Comparison of ENCODE assay signal across 31 mouse cellular contexts in genomic region chr14:78109419-78109818, GRCm38 (mm10). TPM values are rescaled to one million over a fixed set of nuclear protein-coding genes. Genes with fewer than 3 reads are reported as not detected.
A peak's percentile ranks its signal among the peaks of the same experiment; 100 is the strongest.
DNase-seq lines count a peak whose midpoint lies in the region; ATAC-seq and TF ChIP-seq lines count a peak whose summit lies in the region.
"Had no signal": no experiment of that assay in that cellular context is flagged by ENCODE, and none has a peak within 500 bp of the region (broad histone marks: within the 10 kb centered on the region; RNA-seq: fewer than 3 reads in every experiment).

No protein-coding gene starts in this region.

- H3K9ac ChIP-seq in forebrain, embryonic 12.5 days = no peak overlapping the region
- H3K9ac ChIP-seq in forebrain, postnatal 0 days = no peak overlapping the region
- no peak overlapping the region for H3K9ac ChIP-seq in forebrain, embryonic 16.5 days (replicated peaks; ENCODE audit: low read depth, low read length)
- no peak overlapping the region for H3K9ac ChIP-seq in forebrain, embryonic 15.5 days (replicated peaks)
- H3K9ac ChIP-seq: embryonic facial prominence, embryonic 12.5 days; embryonic facial prominence, embryonic 15.5 days; heart, embryonic 15.5 days; hindbrain, embryonic 14.5 days had no signal

- DNase-seq in forebrain, postnatal 0 days = no peak
- DNase-seq in brain, embryonic 14.5 days (ENCODE audit: low read depth) = peak; percentile 77
- DNase-seq in retina, postnatal 1 day = peak; percentile 13
- no peak for DNase-seq in kidney, postnatal 14 days
- DNase-seq: adrenal gland, adult 8-10 months; adrenal gland, postnatal 25 days; cerebellum, adult 18-20 months; cerebellum, adult 9-10 months; cerebellum, postnatal 25 days; gastrocnemius, postnatal 10 days; gastrocnemius, postnatal 36 days; heart, postnatal 10 days; heart, postnatal 4 days had no signal

- ATAC-seq in forebrain, embryonic 12.5 days (ENCODE audit: low FRiP score) = peak; percentile 55; the same call in 1 of the 2 replicates
- no peak for ATAC-seq in forebrain, postnatal 0 days
- ATAC-seq in forebrain, embryonic 16.5 days = peak; percentile 55; the same call in 1 of the 2 replicates
- ATAC-seq in forebrain, embryonic 15.5 days (replicated peaks) = no peak; the same call in 1 of the 2 replicates
- ATAC-seq: activated CD4-positive, CD25-positive, alpha-beta regulatory T cell, adult 4 months; hindbrain, postnatal 0 days; inflammation-experienced regulatory T-cells, adult 6 months; intestine, embryonic 16.5 days had no signal

- 31% methylated on average over 4 of the region's 4 CpGs for WGBS in forebrain, embryonic 12.5 days
- WGBS in forebrain, postnatal 0 days = 20% methylated on average over 4 of the region's 4 CpGs
- WGBS in forebrain, embryonic 16.5 days = 9% methylated on average over 4 of the region's 4 CpGs
- WGBS in forebrain, embryonic 15.5 days = 13% methylated on average over 4 of the region's 4 CpGs

- H3K4me3 ChIP-seq in forebrain, embryonic 12.5 days (replicated peaks) = no peak overlapping the region
- H3K4me3 ChIP-seq in forebrain, postnatal 0 days (ENCODE audit: low read depth, low read length) = no peak overlapping the region
- no peak overlapping the region for H3K4me3 ChIP-seq in forebrain, embryonic 16.5 days (replicated peaks; ENCODE audit: low read length)
- no peak overlapping the region for H3K4me3 ChIP-seq in forebrain, embryonic 15.5 days
- H3K4me3 ChIP-seq: embryonic facial prominence, embryonic 12.5 days; embryonic facial prominence, embryonic 15.5 days; heart, embryonic 15.5 days had no signal

- H3K4me2 ChIP-seq in forebrain, embryonic 12.5 days = no peak overlapping the region
- H3K4me2 ChIP-seq in forebrain, postnatal 0 days (ENCODE audit: low read depth) = no peak overlapping the region
- H3K4me2 ChIP-seq in forebrain, embryonic 16.5 days (ENCODE audit: low read length) = no peak overlapping the region
- H3K4me2 ChIP-seq in forebrain, embryonic 15.5 days (replicated peaks) = no peak overlapping the region
- H3K4me2 ChIP-seq: embryonic facial prominence, embryonic 12.5 days; embryonic facial prominence, embryonic 15.5 days; heart, embryonic 11.5 days; heart, embryonic 15.5 days; hindbrain, embryonic 14.5 days had no signal

- TF ChIP-seq CTCF in forebrain, postnatal 0 days (IDR thresholded peaks at IDR 0.05; ENCODE audit: low read depth) = no peak
- TF ChIP-seq CTCF in brain, embryonic 14.5 days (IDR thresholded peaks at IDR 0.05; ENCODE audit: borderline replicate concordance, extremely low read depth, insufficient read depth, insufficient read length) = no peak

- H3K36me3 ChIP-seq in forebrain, embryonic 12.5 days (replicated peaks) = no peaks in the 10 kb centered on the region
- no peaks in the 10 kb centered on the region for H3K36me3 ChIP-seq in forebrain, postnatal 0 days (ENCODE audit: insufficient read depth)
- H3K36me3 ChIP-seq in forebrain, embryonic 16.5 days (ENCODE audit: control insufficient read depth, insufficient read depth) = no peaks in the 10 kb centered on the region
- no peaks in the 10 kb centered on the region for H3K36me3 ChIP-seq in forebrain, embryonic 15.5 days
- H3K36me3 ChIP-seq: embryonic facial prominence, embryonic 12.5 days; embryonic facial prominence, embryonic 15.5 days; heart, embryonic 15.5 days had no signal

- no peak overlapping the region for H3K27ac ChIP-seq in forebrain, embryonic 12.5 days
- H3K27ac ChIP-seq in forebrain, postnatal 0 days (ENCODE audit: low read depth, low read length) = no peak overlapping the region
- H3K27ac ChIP-seq in forebrain, embryonic 16.5 days (ENCODE audit: low read length) = no peak overlapping the region
- H3K27ac ChIP-seq in forebrain, embryonic 15.5 days (replicated peaks) = no peak overlapping the region
- H3K27ac ChIP-seq: embryonic facial prominence, embryonic 12.5 days; embryonic facial prominence, embryonic 15.5 days; heart, embryonic 15.5 days; hindbrain, embryonic 14.5 days; hindbrain, postnatal 0 days had no signal

- no peaks in the 10 kb centered on the region for H3K9me3 ChIP-seq in forebrain, embryonic 12.5 days
- H3K9me3 ChIP-seq in forebrain, postnatal 0 days (ENCODE audit: low read length) = no peaks in the 10 kb centered on the region
- no peaks in the 10 kb centered on the region for H3K9me3 ChIP-seq in forebrain, embryonic 16.5 days (ENCODE audit: control insufficient read depth, low read length)
- H3K9me3 ChIP-seq in forebrain, embryonic 15.5 days = no peaks in the 10 kb centered on the region
- H3K9me3 ChIP-seq: embryonic facial prominence, embryonic 12.5 days; embryonic facial prominence, embryonic 15.5 days; heart, embryonic 15.5 days had no signal

- H3K27me3 ChIP-seq in forebrain, embryonic 12.5 days = no peaks in the 10 kb centered on the region
- H3K27me3 ChIP-seq in forebrain, postnatal 0 days (ENCODE audit: insufficient read depth, low read length) = no peaks in the 10 kb centered on the region
- no peaks in the 10 kb centered on the region for H3K27me3 ChIP-seq in forebrain, embryonic 16.5 days (replicated peaks; ENCODE audit: control insufficient read depth, insufficient read depth, low read length)
- H3K27me3 ChIP-seq in forebrain, embryonic 15.5 days = no peaks in the 10 kb centered on the region
- H3K27me3 ChIP-seq: embryonic facial prominence, embryonic 12.5 days; embryonic facial prominence, embryonic 15.5 days; heart, embryonic 15.5 days had no signal

- no peak for TF ChIP-seq POLR2A in brain, embryonic 14.5 days (IDR thresholded peaks at IDR 0.05; ENCODE audit: borderline replicate concordance, extremely low read depth, insufficient read depth, insufficient read length, poor library complexity, severe bottlenecking)

- no peaks in the 10 kb centered on the region for H3K4me1 ChIP-seq in forebrain, embryonic 12.5 days
- H3K4me1 ChIP-seq in forebrain, postnatal 0 days (ENCODE audit: insufficient read depth) = no peaks in the 10 kb centered on the region
- H3K4me1 ChIP-seq in forebrain, embryonic 16.5 days (replicated peaks; ENCODE audit: control insufficient read depth, insufficient read depth, low read length) = peaks cover 2% of the 10 kb centered on the region; the same call in 1 of the 2 replicates
- H3K4me1 ChIP-seq in forebrain, embryonic 15.5 days = peaks cover 5% of the 10 kb centered on the region; the same call in 1 of the 2 replicates
- H3K4me1 ChIP-seq: embryonic facial prominence, embryonic 12.5 days; embryonic facial prominence, embryonic 15.5 days; heart, embryonic 15.5 days had no signal

RNA-seq across cellular contexts. Expression of gene Fam216b, which starts 20.6 kb away (rescaled TPM):
- polyA plus RNA-seq in forebrain, embryonic 12.5 days (2016; fragmentation: Nextera tagmentation; extraction: Ambion mirVana) = not detected in 2 replicates
- total RNA-seq in forebrain, postnatal 0 days (2014; rRNA removed) = 2.6 and 4.5 TPM in 2 replicates
- 2.6 and 3.8 TPM in 2 replicates for polyA plus RNA-seq in forebrain, postnatal 0 days (2015; fragmentation: Nextera tagmentation; extraction: Ambion mirVana)
- polyA plus RNA-seq in forebrain, embryonic 16.5 days (2015; fragmentation: Nextera tagmentation; extraction: Ambion mirVana) = 0.30 and 0.53 TPM in 2 replicates
- 0.45 and 0.85 TPM in 2 replicates for polyA plus RNA-seq in forebrain, embryonic 15.5 days (2015; fragmentation: Nextera tagmentation; extraction: Ambion mirVana)
- polyA plus RNA-seq in brain, embryonic 14.5 days (2012; rRNA removed) = 0.37 and 0.38 TPM in 2 replicates
- total RNA-seq: adrenal gland, adult 8-10 months; adrenal gland, postnatal 25 days; common myeloid progenitor, adult 5-6 weeks; ES-E14; gastrocnemius, adult 18-20 months; gastrocnemius, postnatal 10 days; gastrocnemius, postnatal 36 days; granulocyte monocyte progenitor cell, adult 5-6 weeks; heart, adult 8-10 months had no signal
- polyA plus RNA-seq: activated CD4-positive, CD25-positive, alpha-beta regulatory T cell, adult 4 months; embryonic facial prominence, embryonic 12.5 days; heart, embryonic 11.5 days; hindbrain, embryonic 11.5 days; inflammation-experienced regulatory T-cells, adult 6 months; intestine, embryonic 16.5 days had no signal

Comparison
In these comparisons a context has a peak if more than half of its experiments do, and no peak if none do; other contexts are left out.
1. ATAC-seq: peak in forebrain, embryonic 12.5 days (single experiment) and forebrain, embryonic 16.5 days (single experiment); none in forebrain, postnatal 0 days (single experiment) and forebrain, embryonic 15.5 days (single experiment).
2. DNase-seq: peak in brain, embryonic 14.5 days (single experiment) and retina, postnatal 1 day (single experiment); none in forebrain, postnatal 0 days (single experiment) and kidney, postnatal 14 days (single experiment).